Mouse (Mus musculus) stomach, embryonic 14.5 days (tissue): Measurements from ENCODE around the gene Fgf18. TPM values are rescaled to one million over a fixed set of nuclear protein-coding genes. Genes with fewer than 3 reads are reported as not detected.
A peak's percentile ranks its signal among the peaks of the same experiment; 100 is the strongest.

Source experiments
- ATAC-seq: fragments of 200-750 bp; cut with Nextera tagmentation; 2 replicates; pipeline ENCODE4 v1.8.0; 2017; ENCODE audit warnings: low read depth, moderate TSS enrichment; ENCODE audit not compliant: insufficient number of reproducible peaks, insufficient read depth, low FRiP score
- H3K27ac ChIP-seq: fragments of 300-500 bp; sonication (generic); 2 replicates; pipeline ENCODE4 v1.5.1; 2014; ENCODE audit warnings: mild to moderate bottlenecking, low read length, moderate library complexity, mixed read lengths
- H3K27me3 ChIP-seq: fragments of 300-500 bp; sonication (generic); 2 replicates; pipeline ENCODE4 v1.6.1; 2014; ENCODE audit warnings: low read length, control low read depth, mixed read lengths; ENCODE audit not compliant: control insufficient read depth, insufficient read depth
- H3K36me3 ChIP-seq: fragments of 300-500 bp; sonication (generic); 2 replicates; pipeline ENCODE4 v1.6.1; 2014; ENCODE audit warnings: mild to moderate bottlenecking, control low read depth, low read length, moderate library complexity, mixed read lengths; ENCODE audit not compliant: control insufficient read depth, insufficient read depth
- H3K4me1 ChIP-seq: fragments of 300-500 bp; sonication (generic); 2 replicates; pipeline ENCODE4 v1.6.1; 2014; ENCODE audit warnings: low read length, control low read depth, mixed read lengths; ENCODE audit not compliant: control insufficient read depth, insufficient read depth
- H3K4me2 ChIP-seq: fragments of 300-500 bp; sonication (generic); replicated peaks from 2 replicates; pipeline ENCODE4 v1.6.1; 2014; ENCODE audit warnings: low read depth, low read length, control low read depth
- H3K4me3 ChIP-seq: fragments of 300-500 bp; sonication (generic); 2 replicates; pipeline ENCODE4 v1.5.1; 2014; ENCODE audit warnings: low read depth, low read length, control low read depth
- H3K9ac ChIP-seq: fragments of 300-500 bp; sonication (generic); replicated peaks from 2 replicates; pipeline ENCODE4 v1.6.1; 2014; ENCODE audit warnings: low read depth, mild to moderate bottlenecking, control low read depth, low read length, moderate library complexity, mixed read lengths
- H3K9me3 ChIP-seq: fragments of 300-500 bp; sonication (generic); 2 replicates; pipeline ENCODE4 v1.6.1; 2016; ENCODE audit warnings: low read depth, low read length, control low read depth; ENCODE audit not compliant: control insufficient read depth
- WGBS: fragments of 180-500 bp; shearing (Covaris S2); extraction: QIAGEN DNeasy Blood & Tissue Kit; methylation state at CpG from one replicate; pipeline ENCODE4 v1.1.7; 2014; 5-methylcytosine and 5-hydroxymethylcytosine counted together
- polyA plus RNA-seq: library from polyadenylated mRNA; unstranded; fragments of >200 nt; fragmentation: Nextera tagmentation; extraction: Ambion mirVana; gene quantifications from 2 replicates; pipeline ENCODE4 v1.2.1, GENCODE M21; 2014

Gene Fgf18
- polyA plus RNA-seq, 1 experiment from 2014 or later = 2.8 TPM

DNA sequence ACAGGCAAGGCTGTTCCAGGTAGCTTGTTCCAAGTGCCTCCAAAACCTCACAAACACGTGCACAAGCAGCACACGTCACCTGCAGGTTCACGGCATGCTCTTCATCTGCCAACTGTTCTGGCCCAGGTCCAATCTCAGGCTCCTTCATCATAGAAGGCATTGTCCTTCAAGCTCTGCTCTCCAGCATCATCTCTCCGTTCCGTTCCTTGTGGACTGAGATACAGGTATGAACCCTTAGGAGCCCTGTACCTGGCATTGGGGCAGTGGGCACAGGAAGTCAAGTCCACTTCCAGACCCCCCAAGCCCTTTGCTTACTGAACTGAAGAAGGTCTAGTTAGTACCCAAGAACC is 7.1 kb downstream of the Fgf18 start:
- no peak for ATAC-seq
- Histone ChIP-seq H3K9me3 (no peaks in the 10 kb centered on the region), H3K9ac (no peak overlapping the region), H3K27me3 (0 out of 2 replicates have a peak, but pooled peaks cover 3% of the 10 kb centered on the region), H3K4me3 (no peak overlapping the region), H3K36me3 (no peaks in the 10 kb centered on the region), H3K27ac (no peak overlapping the region), H3K4me1 (0 out of 2 replicates have a peak, but pooled peaks cover 6% of the 10 kb centered on the region), H3K4me2 (no peak overlapping the region)
- WGBS = 87% methylated on average over 5 of the region's 5 CpGs

DNA sequence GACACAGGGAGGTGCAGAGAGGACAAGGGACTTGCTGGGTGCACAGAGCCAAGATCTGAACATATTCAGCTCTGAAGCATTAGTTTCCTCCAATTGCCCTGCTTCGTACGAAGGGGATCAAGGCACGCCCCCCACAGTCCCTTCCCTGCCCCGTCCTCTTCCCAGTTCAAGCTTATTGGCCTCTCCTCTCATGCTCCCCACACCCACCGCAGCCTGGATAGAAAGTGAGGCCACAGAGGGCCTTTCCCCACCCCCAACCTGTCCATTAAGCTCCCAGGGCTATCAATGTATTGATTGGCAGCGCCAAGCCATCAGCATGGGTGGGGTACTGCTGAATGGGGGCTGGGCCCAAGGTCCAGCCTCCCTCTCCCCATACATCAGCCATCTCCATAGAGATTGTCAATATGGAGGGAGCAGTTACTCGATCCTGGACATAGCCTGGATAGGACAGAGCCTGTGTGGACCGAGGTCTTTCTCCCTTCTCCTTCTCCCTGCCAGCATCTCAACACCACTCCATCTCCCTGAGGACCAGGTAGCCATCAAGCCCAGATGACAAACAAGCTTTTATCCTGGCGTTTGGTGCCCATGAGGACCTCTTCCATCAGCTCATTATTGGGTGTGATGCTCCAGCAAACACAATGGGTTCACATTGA is 7.6 kb downstream of the Fgf18 start:
- Histone ChIP-seq H3K4me1 (0 out of 2 replicates have a peak, but pooled peaks cover 5% of the 10 kb centered on the region), H3K36me3 (no peaks in the 10 kb centered on the region), H3K4me3 (no peak overlapping the region), H3K9me3 (no peaks in the 10 kb centered on the region), H3K4me2 (no peak overlapping the region), H3K9ac (no peak overlapping the region), H3K27ac (no peak overlapping the region), H3K27me3 (0 out of 2 replicates have a peak, but pooled peaks cover 3% of the 10 kb centered on the region)
- 75% methylated on average over 9 of the region's 9 CpGs for WGBS
- ATAC-seq = no peak

DNA sequence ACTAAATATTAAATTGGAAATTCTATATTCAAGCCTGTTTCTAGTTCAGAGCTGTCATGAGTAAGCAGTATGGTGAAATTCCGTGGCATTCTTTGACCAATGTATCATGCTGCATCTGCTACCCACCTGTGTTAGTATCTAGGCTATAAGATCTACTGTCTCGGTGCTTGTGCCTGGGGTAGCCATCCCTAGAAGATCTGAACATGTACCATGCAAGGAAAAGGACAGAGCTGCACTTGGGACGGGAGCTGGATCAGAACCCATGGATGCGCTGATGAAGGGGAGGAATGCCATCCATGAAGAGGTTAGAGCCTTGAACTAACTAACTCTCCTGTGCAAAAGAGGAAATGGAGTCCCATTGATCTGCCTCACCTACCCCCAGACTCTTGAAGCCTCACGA is 8.5 kb downstream of the Fgf18 start:
- ATAC-seq = no peak
- 92% methylated on average over 5 of the region's 5 CpGs for WGBS
- H3K4me3 ChIP-seq = no peak overlapping the region
- no peak overlapping the region for H3K27ac ChIP-seq
- no peak overlapping the region for H3K4me2 ChIP-seq
- no peaks in the 10 kb centered on the region for H3K27me3 ChIP-seq
- H3K9me3 ChIP-seq = no peaks in the 10 kb centered on the region
- H3K36me3 ChIP-seq = no peaks in the 10 kb centered on the region
- no peaks in the 10 kb centered on the region for H3K4me1 ChIP-seq
- no peak overlapping the region for H3K9ac ChIP-seq

DNA sequence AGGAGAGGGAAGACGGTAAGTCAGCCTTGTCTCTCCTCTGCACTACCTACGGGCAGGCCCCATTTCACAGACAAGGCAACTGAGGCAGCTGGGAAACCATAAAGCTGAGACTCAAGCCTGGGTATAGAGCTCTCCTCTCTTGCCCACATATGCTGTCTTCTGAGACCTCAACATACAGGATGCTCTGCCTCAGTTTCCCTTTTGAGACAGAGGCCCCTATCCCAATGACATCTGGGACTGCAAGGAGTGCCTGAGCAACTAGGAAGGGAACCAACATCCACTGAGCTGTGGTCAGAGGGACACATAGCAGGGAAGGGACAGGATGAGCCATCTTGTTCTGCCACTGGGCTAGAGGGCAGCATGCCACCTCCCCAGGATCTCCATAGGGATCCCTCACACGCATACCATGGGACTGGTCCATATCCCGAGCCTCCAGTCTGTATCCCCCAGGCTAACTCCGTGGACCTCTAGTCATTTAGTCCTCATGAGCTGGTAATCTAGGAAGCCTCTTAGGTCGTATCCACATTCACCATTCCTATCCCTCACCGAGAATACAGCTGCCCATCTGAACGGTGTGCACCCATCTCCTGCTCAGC is 12.7 kb downstream of the Fgf18 start:
- H3K36me3 ChIP-seq = no peaks in the 10 kb centered on the region

DNA sequence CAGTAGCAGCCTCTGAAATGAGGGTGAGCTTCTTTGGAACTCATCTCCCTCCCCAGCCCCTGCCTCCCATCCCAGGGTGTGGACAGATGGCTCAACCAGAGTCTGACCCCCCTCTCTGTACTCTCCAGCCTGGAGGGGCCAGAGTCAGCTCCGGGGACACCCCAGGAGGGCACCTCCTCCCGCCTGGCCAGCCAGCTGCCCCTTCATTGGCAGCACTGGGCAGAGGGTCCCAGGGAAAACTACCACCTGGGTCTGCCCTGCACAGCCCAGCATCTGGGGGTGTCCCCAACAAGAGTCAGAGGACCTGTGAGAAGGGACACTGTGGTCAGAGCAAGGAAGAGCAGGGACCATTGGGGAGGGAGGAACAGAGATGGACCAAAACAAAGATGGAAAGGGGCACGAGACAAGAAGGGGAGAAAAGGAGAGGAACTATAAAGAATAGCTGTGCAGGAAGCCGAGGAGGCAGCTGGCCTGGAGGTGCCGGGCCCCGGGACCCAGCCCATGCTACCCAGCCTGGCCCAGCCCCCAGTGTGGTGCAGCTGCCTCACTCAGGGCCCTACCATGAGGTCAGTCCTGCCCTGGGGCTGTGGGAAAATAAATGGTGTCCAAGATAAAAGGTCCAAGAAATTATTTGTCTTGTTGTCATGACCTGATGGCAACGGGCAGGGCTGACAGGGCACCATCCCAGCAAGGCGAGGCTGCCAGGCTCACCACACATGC is 14.4 kb downstream of the Fgf18 start:
- Histone ChIP-seq H3K9me3 (no peaks in the 10 kb centered on the region), H3K27ac (no peak overlapping the region), H3K4me1 (no peaks in the 10 kb centered on the region), H3K9ac (no peak overlapping the region), H3K27me3 (no peaks in the 10 kb centered on the region), H3K36me3 (no peaks in the 10 kb centered on the region), H3K4me3 (no peak overlapping the region), H3K4me2 (no peak overlapping the region)
- WGBS = 58% methylated on average over 8 of the region's 8 CpGs
- no peak for ATAC-seq

More for the DNA sequence above, 12.7 kb downstream of the Fgf18 start:
- H3K27ac ChIP-seq = no peak overlapping the region
- H3K4me1 ChIP-seq = no peaks in the 10 kb centered on the region
- H3K4me3 ChIP-seq = no peak overlapping the region
- 87% methylated on average over 8 of the region's 8 CpGs for WGBS
- H3K9me3 ChIP-seq = no peaks in the 10 kb centered on the region
- no peak overlapping the region for H3K4me2 ChIP-seq
- H3K9ac ChIP-seq = no peak overlapping the region
- no peak for ATAC-seq
- H3K27me3 ChIP-seq = no peaks in the 10 kb centered on the region

DNA sequence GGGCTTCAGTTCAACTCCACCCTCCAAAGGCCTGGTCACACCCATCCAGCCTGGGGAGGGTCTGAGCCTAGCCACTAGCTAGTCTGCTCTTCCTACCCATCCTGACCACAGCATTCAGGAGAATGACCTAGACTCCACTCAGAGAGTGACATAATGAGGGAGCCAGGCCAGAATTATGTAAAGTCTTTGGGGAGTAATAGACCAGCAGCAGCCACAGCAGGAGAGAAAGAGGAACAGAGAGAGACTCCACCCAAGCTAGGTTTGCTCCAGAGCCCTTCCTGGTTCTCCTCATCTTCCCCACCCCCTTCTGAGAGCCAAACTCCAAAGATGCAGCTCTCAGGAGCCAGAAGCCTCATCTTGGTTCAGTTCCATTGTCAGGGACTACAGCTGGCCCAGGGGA is 20.1 kb downstream of the Fgf18 start:
- peaks cover 10% of the 10 kb centered on the region; the same call in 1 of the 2 replicates for H3K4me1 ChIP-seq
- H3K9me3 ChIP-seq = no peaks in the 10 kb centered on the region
- no peak overlapping the region for H3K4me2 ChIP-seq
- H3K36me3 ChIP-seq = no peaks in the 10 kb centered on the region
- ATAC-seq = no peak
- H3K27ac ChIP-seq = no peak overlapping the region
- H3K9ac ChIP-seq = no peak overlapping the region
- H3K27me3 ChIP-seq = no peaks in the 10 kb centered on the region
- no peak overlapping the region for H3K4me3 ChIP-seq

DNA sequence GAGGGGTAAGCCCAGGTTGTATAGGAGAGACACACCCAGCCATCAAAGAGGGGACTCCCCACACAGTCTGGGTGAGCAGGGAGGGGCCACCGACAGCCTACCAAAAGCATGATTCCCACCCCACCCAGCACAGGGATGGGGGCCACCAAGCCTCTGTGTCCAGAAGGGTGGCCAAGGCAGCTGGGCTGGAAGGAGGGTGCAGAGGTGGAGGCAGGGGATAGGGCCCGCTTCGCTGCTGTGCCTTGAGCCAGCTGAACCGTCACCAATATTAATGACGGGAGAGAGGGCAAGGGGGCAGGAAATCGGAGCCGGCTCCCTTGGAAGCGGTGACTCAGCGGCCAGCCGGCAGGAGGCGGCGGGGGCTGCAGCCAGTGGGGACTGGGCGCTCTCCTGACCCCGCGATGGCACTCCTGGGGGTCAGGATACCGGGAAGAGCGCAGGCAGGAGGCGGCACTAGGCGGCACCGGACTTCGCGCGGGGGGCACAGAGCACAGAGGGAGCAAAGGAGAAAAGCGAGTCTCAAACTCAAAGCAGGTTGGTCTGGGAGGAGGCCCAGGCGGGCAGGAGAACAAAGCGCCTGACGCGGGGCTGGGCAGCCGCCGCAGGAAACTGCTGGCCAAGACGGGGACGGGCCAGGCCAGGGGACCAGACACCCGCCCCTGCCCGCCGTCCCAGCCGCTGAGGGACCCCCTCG is 24.5 kb downstream of the Fgf18 start:
- Histone ChIP-seq H3K9ac (no peak overlapping the region; the same call in 1 of the 2 replicates), H3K36me3 (no peaks in the 10 kb centered on the region), H3K9me3 (no peaks in the 10 kb centered on the region), H3K4me3 (peak overlapping the region; percentile 27), H3K4me2 (peak overlapping the region; percentile 66), H3K27ac (no peak overlapping the region), H3K4me1 (peaks cover 10% of the 10 kb centered on the region; the same call in 1 of the 2 replicates), H3K27me3 (no peaks in the 10 kb centered on the region)
- WGBS = 4% methylated on average over 33 of the region's 37 CpGs
- peak; percentile 51; the same call in 1 of the 2 replicates for ATAC-seq

DNA sequence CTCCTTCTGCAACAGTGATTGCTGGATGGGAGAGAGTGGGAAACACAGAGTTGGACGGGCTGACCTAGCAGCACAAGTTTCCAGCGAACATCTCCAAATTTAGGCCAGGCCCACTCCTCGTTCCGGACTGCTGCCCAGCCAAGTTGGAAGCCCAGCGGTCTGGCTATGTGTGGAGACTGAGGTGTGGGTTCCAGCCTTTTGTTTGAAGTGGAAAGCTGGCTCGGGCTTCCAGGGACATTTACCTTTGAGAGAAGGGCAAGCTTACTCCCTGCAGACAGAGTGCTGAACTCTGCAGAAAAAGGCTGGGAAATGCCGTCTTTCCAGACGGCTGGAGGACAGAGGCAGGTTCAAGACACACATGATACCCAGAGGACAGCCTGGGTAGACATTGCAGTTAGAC is 27.6 kb downstream of the Fgf18 start:
- no peaks in the 10 kb centered on the region for H3K36me3 ChIP-seq
- no peaks in the 10 kb centered on the region for H3K9me3 ChIP-seq
- 73% methylated on average over 8 of the region's 8 CpGs for WGBS
- peaks cover 10% of the 10 kb centered on the region; the same call in 1 of the 2 replicates for H3K4me1 ChIP-seq
- no peak overlapping the region for H3K27ac ChIP-seq
- no peaks in the 10 kb centered on the region for H3K27me3 ChIP-seq
- ATAC-seq = no peak
- no peak overlapping the region for H3K4me2 ChIP-seq
- H3K9ac ChIP-seq = no peak overlapping the region
- H3K4me3 ChIP-seq = no peak overlapping the region
